Mouse (Mus musculus): ENCODE results near the gene Slc35f5.

- TF ChIP-seq TCF3 (IDR thresholded peaks at IDR 0.05; ENCODE audit: insufficient read length, low read depth) (no peak), POLR2AphosphoS2 (IDR thresholded peaks at IDR 0.05; ENCODE audit: insufficient read length, low read depth) (no peak), E2F4 (IDR thresholded peaks at IDR 0.05; ENCODE audit: insufficient read depth) (no peak), TCF12 (IDR thresholded peaks at IDR 0.05; ENCODE audit: insufficient read depth, poor library complexity, severe bottlenecking) (no peak), POLR2A (IDR thresholded peaks at IDR 0.05; ENCODE audit: insufficient read length, low read depth) (no peak), MYOG (IDR thresholded peaks at IDR 0.05; ENCODE audit: control insufficient read depth in 1 of 3, insufficient read depth in 1 of 3, insufficient read length in 2 of 3, low read depth in 2 of 3) (no peak), USF1 (IDR thresholded peaks at IDR 0.05; ENCODE audit: low read depth) (no peak), REST (IDR thresholded peaks at IDR 0.05; ENCODE audit: insufficient read depth, insufficient read length) (no peak), MAX (IDR thresholded peaks at IDR 0.05; ENCODE audit: low read depth) (no peak)
Measured at GRCm38 (mm10) chr1:125527364-125527763, 33.0 kb upstream of the Slc35f5 start.

Measured in myocyte (in vitro differentiated cells).